ENCODE assay signal across 7 mouse cellular contexts in the genomic region with DNA sequence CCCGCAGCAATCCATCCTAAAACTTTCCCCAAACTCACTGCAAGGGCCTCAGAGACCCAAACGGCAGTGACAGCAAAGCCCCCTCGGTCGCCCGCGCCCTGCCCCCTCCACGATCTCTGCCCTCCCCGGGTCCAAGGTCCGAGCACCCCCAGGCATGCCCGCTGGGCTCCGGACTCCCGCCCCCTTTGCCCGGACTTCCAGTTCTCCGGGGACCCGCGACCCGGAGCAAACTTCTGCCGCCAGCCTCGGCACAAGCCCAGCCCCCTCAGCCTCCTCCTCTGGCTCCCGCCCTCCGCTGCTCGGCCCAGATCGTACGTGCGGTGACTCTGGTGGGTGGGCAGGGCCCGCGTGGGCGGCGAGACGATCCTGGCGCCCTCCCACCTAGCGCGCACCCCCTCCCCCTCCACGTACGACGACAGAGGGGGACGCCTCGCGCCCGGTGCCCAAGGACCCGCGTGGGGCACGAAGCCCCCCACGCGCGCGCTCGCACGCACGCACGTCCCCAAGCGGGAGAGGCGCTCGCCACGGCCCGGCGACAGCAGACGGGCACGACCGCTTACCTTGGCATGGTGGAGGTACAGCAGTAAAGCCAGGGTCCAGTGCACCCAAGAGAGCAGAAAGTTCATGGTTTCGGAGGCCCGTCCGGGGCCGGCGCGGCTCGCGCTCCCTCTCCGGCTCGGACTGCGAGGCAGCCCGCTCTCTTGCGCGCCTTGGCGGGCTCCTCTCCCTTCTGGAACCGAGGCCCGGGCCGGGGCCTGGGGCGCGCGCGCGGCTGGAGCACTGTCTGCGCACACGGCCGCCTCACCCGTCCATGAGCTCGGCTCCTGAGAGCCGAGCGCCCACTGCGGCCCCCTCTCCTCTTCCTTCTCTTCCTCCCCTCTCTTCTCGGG. TPM values are rescaled to one million over a fixed set of nuclear protein-coding genes. Genes with fewer than 3 reads are reported as not detected.
DNase-seq lines count a peak whose midpoint lies in the region; ATAC-seq and TF ChIP-seq lines count a peak whose summit lies in the region.

No protein-coding gene starts in this region.

- H3K9me3 ChIP-seq in intestine, embryonic 15.5 days = no peaks in the 10 kb centered on the region
- H3K9me3 ChIP-seq in midbrain, embryonic 12.5 days = no peaks in the 10 kb centered on the region

- WGBS in intestine, embryonic 15.5 days = under 1% methylated on average over 72 of the region's 92 CpGs
- under 1% methylated on average over 86 of the region's 92 CpGs for WGBS in midbrain, embryonic 12.5 days
- WGBS in spleen, adult 2 months = under 1% methylated on average over 90 of the region's 92 CpGs

- H3K4me2 ChIP-seq in intestine, embryonic 15.5 days (replicated peaks) = peak overlapping the region; percentile 83
- H3K4me2 ChIP-seq in midbrain, embryonic 12.5 days (replicated peaks) = peak overlapping the region; percentile 91

- peak; percentile 72 for ATAC-seq in intestine, embryonic 15.5 days
- peak; percentile 32 for ATAC-seq in midbrain, embryonic 12.5 days (ENCODE audit: low FRiP score, low read depth)

- no peak for TF ChIP-seq POLR2A in spleen, adult 2 months (IDR thresholded peaks at IDR 0.05; ENCODE audit: low read depth, low read length)

- no peaks in the 10 kb centered on the region for H3K36me3 ChIP-seq in intestine, embryonic 15.5 days
- H3K36me3 ChIP-seq in midbrain, embryonic 12.5 days = no peaks in the 10 kb centered on the region
- H3K36me3 ChIP-seq in spleen, adult 2 months (ENCODE audit: control insufficient read depth, insufficient read depth, low read length) = no peaks in the 10 kb centered on the region

- intact Hi-C loops in gastrocnemius, postnatal 14 days (cut with DNase I; ENCODE audit: low total_unique reads) = loop anchor here (5.0 kb wide), 1 partner anchor 184 kb away; no protein-coding TSS in a partner anchor
- intact Hi-C loops in left cerebral cortex, postnatal 4 days (cut with DNase I) = loop anchor here (10.0 kb wide), 1 partner anchor 104 kb away; no protein-coding TSS in a partner anchor

- H3K27ac ChIP-seq in intestine, embryonic 15.5 days = peak overlapping the region; percentile 98
- H3K27ac ChIP-seq in midbrain, embryonic 12.5 days (replicated peaks) = peak overlapping the region; percentile 87
- H3K27ac ChIP-seq in spleen, adult 2 months (ENCODE audit: insufficient read depth, low read length) = peak overlapping the region; percentile 33; the same call in 1 of the 2 replicates

- no peaks in the 10 kb centered on the region for H3K27me3 ChIP-seq in intestine, embryonic 15.5 days (replicated peaks)
- H3K27me3 ChIP-seq in midbrain, embryonic 12.5 days = peaks cover 14% of the 10 kb centered on the region; the same call in 1 of the 2 replicates
- peaks cover 16% of the 10 kb centered on the region for H3K27me3 ChIP-seq in spleen, adult 2 months (ENCODE audit: control insufficient read depth, insufficient read depth, low read length)

- no peak for TF ChIP-seq CTCF in spleen, adult 2 months (IDR thresholded peaks at IDR 0.05; ENCODE audit: extremely low read depth, insufficient read depth, insufficient read length, insufficient replicate concordance)

- peak overlapping the region; percentile 98 for H3K9ac ChIP-seq in intestine, embryonic 15.5 days
- H3K9ac ChIP-seq in midbrain, embryonic 12.5 days (replicated peaks) = peak overlapping the region; percentile 96

- peak; percentile 73 to 81 for DNase-seq in adrenal gland, adult 18-20 months (ENCODE audit: low spot score in 2 of 2)
- DNase-seq in cerebellum, postnatal 4 days (ENCODE audit: low spot score in 2 of 2) = peak; percentile 47 to 59
- DNase-seq in gastrocnemius, postnatal 14 days = peak; percentile 84
- peak; percentile 62 for DNase-seq in left cerebral cortex, postnatal 4 days
- DNase-seq in spleen, adult 2 months (ENCODE audit: low read depth in 1 of 2, low spot score in 2 of 2) = peak in 1 of 2 experiments; percentile 14

- peaks cover 52% of the 10 kb centered on the region for H3K4me1 ChIP-seq in intestine, embryonic 15.5 days (replicated peaks)
- peaks cover 49% of the 10 kb centered on the region for H3K4me1 ChIP-seq in midbrain, embryonic 12.5 days
- H3K4me1 ChIP-seq in spleen, adult 2 months (ENCODE audit: control insufficient read depth, insufficient read depth, insufficient read length) = peaks cover 5% of the 10 kb centered on the region; the same call in 1 of the 2 replicates

- H3K4me3 ChIP-seq in intestine, embryonic 15.5 days (replicated peaks) = peak overlapping the region; percentile 93
- peak overlapping the region; percentile 87 for H3K4me3 ChIP-seq in midbrain, embryonic 12.5 days
- peak overlapping the region; percentile 56 for H3K4me3 ChIP-seq in spleen, adult 2 months (ENCODE audit: extremely low read depth, insufficient read depth, insufficient read length)

RNA-seq across cellular contexts. Expression of gene Vegfa, which starts 1.2 kb away (rescaled TPM):
- 100 to 1,000 TPM; 416 to 698 TPM for total RNA-seq in adrenal gland, adult 18-20 months (2021)
- total RNA-seq in gastrocnemius, postnatal 14 days (2021) = 10 to 100 TPM; 73.9 to 95.9 TPM
- polyA plus RNA-seq in intestine, embryonic 15.5 days (2015; fragmentation: Nextera tagmentation; extraction: Ambion mirVana) = 3.6 and 4.7 TPM in 2 replicates
- 10 to 100 TPM; 77.7 to 94.5 TPM for total RNA-seq in left cerebral cortex, postnatal 4 days (2021)
- 3.4 and 4.0 TPM in 2 replicates for polyA plus RNA-seq in midbrain, embryonic 12.5 days (2016; fragmentation: Nextera tagmentation; extraction: Ambion mirVana)
- polyA plus RNA-seq in spleen, adult 2 months (2012; rRNA removed) = 92.9 and 106 TPM in 2 replicates

Comparison
In these comparisons a context has a peak if more than half of its experiments do, and no peak if none do; other contexts are left out.
1. H3K27ac ChIP-seq: peak in every context shown above with its lines; median percentile 98 in intestine, embryonic 15.5 days; 87 in midbrain, embryonic 12.5 days; 33 in spleen, adult 2 months.
2. RNA of gene Vegfa, which starts 1.2 kb away (total RNA-seq): 416 to 698 TPM in adrenal gland, adult 18-20 months; 73.9 to 95.9 TPM in gastrocnemius, postnatal 14 days and 77.7 to 94.5 TPM in left cerebral cortex, postnatal 4 days; every median in the first group is over 4 times any median in the second.
3. Peak in every context shown above with its lines, with median percentiles within 50 percentile points of each other: H3K4me3 ChIP-seq.